Mouse (Mus musculus): Measurements from ENCODE around the gene Lcp1.

Gene Lcp1

GRCm38 (mm10) chr14:75130501-75131318 is at the start of gene Lcp1, which contains the start of gene Lrrc63:
Gene Lcp1 (plus strand): TSS chr14:75131101.
Gene Lrrc63 (minus strand): TSS chr14:75130881.
- DNase-seq (ENCODE audit: low spot score in 2 of 2) = peak; percentile 73 to 76

DNA sequence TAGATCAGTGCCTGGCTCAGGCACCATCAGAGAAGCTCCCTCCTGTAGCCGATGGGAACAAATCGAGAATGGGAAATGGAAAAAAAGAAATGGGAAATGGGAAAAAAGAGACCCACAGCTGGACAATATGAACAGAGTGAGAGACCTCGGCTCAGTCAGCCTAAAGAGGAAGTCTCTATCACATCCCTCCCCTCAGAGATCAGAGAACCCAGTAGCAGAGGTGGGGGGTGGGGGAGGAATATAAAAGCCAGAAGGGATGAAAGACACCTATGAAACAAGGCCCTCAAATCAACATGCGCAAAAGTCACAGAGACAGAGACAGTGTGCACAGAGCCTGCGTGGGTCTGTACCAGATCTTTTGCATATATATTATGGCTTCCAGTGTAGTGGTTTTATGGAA is 27.9 kb upstream of the Lcp1 start:
- no peak for DNase-seq (ENCODE audit: low spot score in 2 of 2)

GRCm38 (mm10) chr14:75121658-75122057 is 9.2 kb upstream of the Lcp1 start:
- no peak for DNase-seq (ENCODE audit: low spot score in 2 of 2)

- DNase-seq (ENCODE audit: low spot score in 2 of 2) = no peak
Measured at GRCm38 (mm10) chr14:75131324-75131935, 529 bp downstream of the Lcp1 start.

DNA sequence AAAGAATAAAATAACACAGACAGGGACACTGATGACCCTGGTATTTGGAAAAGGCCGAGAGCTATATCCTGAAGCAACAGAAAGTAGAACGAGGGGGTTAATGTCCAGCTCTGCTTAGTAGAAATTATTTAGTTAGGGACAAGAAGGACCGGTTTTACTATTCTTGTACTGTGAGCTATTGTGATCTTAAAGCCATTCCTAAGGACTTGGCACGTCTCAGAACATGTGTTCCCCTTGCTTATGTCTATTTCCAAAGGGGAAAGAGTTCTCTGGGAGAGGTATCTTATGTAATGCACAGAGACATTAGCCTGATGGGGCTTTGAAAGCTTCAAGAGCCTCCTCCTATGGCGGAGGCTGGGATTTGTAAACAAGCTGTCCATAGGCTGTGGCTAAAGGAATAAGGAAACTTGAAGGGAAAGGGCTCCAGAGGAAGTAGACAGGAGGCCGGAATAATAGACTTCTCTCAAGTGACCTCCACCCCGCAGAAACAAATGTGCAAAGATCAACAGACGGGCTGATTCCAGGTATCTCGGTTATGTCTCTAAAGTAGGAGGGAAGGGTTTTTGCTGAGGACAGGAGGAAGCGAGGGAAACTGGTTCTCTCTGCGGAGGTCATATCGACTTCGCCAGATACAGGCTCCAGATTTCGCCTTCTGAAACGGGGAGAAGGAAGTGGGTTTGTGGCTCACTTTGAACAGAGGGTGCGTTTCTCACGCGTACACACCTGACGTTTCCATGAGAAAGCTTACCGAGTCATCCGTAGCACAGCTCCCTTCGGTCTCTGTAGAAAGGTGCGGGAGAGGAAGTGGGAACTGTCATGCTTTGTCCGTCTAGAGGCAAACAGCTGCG is 5.4 kb downstream of the Lcp1 start:
- no peak for DNase-seq (ENCODE audit: low spot score in 2 of 2)

DNA sequence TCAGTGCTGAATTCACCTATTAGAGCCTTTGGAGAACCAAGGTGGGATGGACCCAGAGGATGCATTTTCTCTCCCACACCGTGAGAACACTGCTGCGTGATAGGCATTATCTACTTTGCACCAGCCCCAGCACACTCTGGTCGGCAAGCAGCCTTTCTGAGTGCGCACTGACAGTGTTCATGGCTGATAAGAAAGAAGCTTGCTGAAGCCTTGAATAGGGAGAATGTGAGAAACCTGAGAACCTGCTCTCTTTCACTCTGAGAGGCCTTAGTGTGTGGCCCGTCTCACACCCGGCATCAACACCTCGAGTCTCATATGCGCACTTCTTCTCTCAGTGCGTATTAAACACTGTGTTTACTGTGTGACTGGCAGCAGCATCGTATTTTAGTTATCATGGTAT is 7.6 kb downstream of the Lcp1 start:
- no peak for DNase-seq (ENCODE audit: low spot score in 2 of 2)

DNA sequence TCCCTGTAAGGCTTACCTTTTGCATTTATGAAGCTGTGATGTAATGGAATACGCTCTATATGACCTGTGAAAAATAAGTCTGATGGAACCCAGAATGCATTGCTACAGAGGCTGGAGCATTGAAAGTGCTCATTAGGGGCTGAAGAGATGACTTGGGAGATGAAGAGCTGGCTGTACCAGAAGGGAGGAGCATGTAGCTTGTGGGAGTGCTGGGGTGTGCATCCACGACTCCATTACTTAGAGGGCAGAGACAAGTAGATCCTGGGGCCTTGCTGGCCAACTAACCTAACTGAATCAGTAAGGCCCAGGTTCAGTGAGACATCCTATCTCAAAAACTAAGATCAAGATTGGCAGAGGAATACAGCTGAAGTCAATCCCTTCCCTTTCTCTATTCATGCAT is 8.3 kb downstream of the Lcp1 start:
- DNase-seq (ENCODE audit: low spot score in 2 of 2) = no peak

DNA sequence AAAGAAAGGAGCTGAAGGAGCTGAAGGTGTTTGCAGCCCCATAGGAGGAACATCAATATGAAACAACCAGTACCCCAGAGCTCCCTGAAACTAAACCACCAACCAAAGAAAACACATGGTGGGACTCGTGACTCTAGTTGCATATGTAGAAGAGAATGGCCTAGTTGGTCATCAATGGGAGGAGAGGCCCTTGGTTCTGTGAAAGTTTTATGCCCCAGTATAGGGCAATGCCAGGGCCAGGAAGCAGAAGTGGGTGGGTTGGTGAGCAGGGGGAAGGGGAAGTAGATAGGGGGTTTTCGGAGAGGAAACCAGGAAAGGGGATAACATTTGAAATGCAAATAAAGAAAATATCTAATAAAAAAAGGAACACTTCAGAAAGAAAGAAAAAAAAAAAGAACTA is 16.8 kb downstream of the Lcp1 start:
- peak in 1 of 2 experiments; percentile 3 for DNase-seq (ENCODE audit: low spot score in 2 of 2)

DNA sequence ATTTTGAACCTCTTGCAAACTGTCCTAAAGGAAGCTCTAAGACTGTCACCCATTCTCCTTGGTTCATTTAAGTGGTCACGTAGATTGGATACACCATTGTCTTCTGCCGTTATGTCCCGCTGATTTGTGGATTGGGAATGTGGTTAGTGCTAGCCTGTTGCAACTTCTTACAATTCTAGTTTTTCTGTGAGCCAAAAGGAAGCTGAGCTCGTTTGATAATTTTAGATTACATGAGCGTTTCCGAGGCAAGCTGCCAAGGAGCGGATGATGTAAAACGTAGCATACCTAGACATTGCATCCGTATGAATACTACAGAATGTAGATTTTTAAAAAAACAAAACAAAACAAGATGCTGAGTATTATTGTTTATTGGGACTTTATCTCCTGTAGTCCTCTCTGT is 17.3 kb downstream of the Lcp1 start:
- DNase-seq (ENCODE audit: low spot score in 2 of 2) = peak; percentile 60 to 66

- DNase-seq (ENCODE audit: low spot score in 2 of 2) = no peak
Measured at GRCm38 (mm10) chr14:75150653-75151052, 19.8 kb downstream of the Lcp1 start.

DNA sequence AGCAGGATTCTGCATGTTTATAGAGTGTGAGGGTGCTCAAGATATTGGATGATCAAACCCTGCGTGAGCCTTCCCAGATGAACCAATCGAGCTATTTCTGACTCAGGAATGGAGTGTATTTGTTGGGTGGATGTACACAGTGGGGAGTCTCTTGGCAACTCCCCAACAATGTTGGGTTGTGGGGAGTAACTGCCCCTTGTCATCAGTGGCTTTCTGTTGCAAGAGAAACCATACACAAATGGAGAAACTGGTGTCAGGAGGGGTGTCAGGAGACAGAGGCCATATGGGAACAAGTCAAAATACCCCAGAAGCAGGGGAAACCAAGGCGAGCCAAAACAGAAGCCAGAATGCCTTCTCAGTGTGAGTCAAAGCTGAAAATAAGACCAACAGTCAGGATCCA is 20.2 kb downstream of the Lcp1 start:
- DNase-seq (ENCODE audit: low spot score in 2 of 2) = peak in 1 of 2 experiments; percentile 12

- DNase-seq (ENCODE audit: low spot score in 2 of 2) = no peak
Measured at GRCm38 (mm10) chr14:75154481-75154880, 23.6 kb downstream of the Lcp1 start.

DNA sequence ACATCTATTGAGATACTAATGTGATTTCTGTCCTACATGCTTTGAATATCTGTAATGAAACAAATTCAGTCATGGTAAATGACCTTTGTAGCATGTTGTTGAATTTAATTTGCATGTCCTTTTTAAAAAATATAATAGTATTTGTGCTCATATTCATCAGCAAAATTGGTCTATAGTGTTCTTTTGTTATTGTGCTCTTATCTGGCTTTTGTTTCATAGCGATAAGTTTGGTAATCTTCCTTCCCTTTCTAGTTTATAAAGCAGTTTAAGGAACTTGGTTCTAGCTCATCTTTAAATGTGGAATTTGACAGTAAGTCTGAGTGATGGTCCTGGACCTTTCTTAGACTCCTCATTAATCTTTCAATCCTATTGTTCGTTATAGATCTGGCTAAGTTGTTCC is 28.5 kb downstream of the Lcp1 start:
- no peak for DNase-seq (ENCODE audit: low spot score in 2 of 2)

DNA sequence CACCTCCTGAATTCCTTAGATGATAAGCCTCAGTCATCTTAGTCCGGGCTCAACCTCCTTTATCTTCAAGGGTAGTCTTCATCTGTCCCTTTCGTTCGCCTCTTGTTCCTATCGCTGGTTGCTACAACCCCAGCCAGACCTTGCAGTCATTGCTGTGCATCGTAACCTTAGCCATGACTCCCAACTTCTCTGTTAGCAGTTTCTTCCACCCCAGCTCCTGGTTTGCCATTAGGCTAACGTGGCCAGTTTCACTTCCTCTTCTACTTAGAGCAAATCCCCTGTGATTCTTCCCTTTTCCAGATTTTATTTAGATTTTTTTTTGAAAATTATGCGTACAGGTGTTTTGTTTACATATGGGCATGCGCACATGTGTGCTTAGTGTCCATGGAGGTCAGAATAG is 33.0 kb downstream of the Lcp1 start:
- peak in 1 of 2 experiments; percentile 17 for DNase-seq (ENCODE audit: low spot score in 2 of 2)

DNA sequence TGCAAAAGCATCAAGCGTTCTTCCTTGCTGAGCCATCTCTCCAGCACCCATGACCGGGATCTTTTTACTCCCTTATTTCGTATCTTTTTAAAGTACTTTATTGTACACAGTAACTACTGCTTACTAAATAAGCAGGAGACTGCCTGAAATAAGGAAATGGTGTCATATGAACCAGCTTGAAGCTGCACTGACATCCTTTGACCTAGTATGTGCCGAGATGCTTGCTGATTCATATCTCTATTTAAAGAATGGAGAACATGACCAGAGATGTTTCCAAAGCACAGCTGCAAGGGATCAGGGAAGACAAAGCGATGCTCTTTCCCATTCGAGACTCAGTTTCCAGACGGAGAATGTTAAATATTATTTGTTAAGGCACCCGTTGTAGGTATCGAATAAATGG is 33.4 kb downstream of the Lcp1 start:
- DNase-seq (ENCODE audit: low spot score in 2 of 2) = peak in 1 of 2 experiments; percentile 3

- no peak for DNase-seq (ENCODE audit: low spot score in 2 of 2)
Measured at GRCm38 (mm10) chr14:75165574-75166131, 34.8 kb downstream of the Lcp1 start.

DNA sequence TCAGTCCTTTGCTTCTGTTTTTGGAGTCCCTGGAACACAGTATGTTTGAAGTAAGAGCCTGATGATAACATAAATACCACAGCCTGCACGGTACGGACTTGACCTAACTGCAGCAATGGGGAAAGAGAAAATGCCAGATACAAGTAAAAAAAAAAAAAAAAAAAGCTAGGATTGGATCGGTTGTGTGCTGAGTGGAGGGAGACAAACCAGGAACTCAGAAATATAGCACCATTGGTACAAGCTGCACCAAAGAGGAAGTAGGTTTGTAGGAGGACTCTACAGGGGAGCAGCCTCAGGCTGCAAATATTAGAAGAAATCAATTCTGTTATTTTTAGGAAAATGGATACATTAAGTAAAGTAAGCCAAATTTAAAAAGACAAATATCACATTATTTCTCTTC is 37.6 kb downstream of the Lcp1 start:
- no peak for DNase-seq (ENCODE audit: low spot score in 2 of 2)

DNA sequence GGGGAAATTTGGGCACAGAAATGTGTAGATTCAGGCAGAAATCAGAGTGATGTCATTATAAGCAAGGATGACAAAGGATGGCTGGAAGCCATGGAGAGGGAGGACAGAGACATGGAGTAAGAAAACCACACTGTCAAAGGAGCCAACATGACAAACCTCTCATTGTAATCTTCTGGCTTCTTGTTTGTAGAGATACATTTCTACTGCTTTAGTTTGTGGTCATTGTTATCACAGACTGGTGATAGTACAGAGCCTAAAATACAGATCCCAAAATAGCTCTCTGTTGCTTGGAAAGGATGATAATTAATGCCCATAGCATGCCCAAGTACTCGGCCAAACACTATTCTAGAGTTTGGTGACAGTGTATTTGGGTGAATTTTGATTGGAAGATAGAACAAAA is 39.6 kb downstream of the Lcp1 start:
- DNase-seq (ENCODE audit: low spot score in 2 of 2) = no peak

GRCm38 (mm10) chr14:75174296-75174695 is 43.4 kb downstream of the Lcp1 start:
- no peak for DNase-seq (ENCODE audit: low spot score in 2 of 2)

DNA sequence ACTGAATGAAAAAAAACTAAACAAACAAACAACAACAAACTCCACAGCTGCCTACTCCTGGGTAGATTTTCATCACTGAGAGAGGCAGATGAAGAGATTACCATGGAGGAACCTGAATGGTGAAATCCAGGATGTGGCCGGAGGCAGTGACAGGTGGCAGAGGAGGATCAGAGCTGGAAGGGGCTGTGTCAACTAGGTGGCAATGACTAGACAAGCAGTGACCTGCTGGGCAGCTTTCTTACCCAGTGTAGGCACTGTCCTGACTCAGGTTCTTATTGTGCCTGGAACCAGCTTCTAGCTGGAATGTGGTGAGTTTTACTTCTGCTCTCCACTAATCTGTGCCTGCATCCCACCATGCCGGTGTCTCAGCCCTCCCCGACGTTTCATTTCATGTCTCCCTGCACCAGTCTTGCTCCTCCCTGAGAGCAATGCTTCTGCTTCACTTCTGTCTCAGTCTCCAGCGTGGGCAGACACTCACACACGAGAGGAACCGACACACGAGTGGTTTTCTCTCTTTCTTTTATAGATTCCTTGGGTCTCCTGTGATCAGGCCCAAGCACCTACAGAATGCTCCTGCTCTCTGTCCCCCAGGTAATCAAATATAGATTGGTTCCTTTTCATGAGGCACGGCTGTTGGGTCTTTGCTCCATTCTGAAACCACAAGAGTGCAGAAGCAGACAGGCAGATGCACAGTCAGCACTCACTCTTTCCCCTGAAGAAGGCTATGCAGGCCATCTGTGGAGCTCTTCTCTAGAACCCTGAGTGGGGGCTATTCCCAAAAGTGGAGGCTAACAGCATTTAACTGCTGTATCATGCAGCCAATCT is 44.0 kb downstream of the Lcp1 start:
- DNase-seq (ENCODE audit: low spot score in 2 of 2) = no peak

- no peak for DNase-seq (ENCODE audit: low spot score in 2 of 2)
Measured at GRCm38 (mm10) chr14:75175781-75176180, 44.9 kb downstream of the Lcp1 start.
